Mouse (Mus musculus): Measurements from ENCODE around the gene Foxp1. TPM values are rescaled to one million over a fixed set of nuclear protein-coding genes. Genes with fewer than 3 reads are reported as not detected.
A peak's percentile ranks its signal among the peaks of the same experiment; 100 is the strongest.

Foxp1 gene
- polyA plus RNA-seq, 1 experiment, result 68.1 TPM

DNA sequence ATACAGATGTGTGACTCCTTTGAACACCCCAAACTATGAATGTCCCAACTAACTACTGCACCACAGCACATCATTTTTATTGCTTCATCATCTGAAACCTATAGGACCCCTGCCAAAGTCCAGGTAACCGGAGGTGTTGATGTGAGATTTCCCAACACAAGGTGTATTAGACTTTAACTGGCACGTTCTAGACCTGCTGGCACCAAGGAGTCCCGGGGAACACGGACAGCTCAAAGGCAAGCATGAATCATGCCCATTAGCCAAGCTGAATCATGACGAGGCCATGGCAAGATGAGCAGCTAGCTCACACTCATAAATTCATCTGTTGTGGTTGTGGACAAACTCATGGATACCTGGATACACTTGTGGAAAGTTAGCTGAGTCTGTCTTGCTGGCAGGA, 568.1 kb downstream of the Foxp1 start:
- TF ChIP-seq POLR2A (IDR thresholded peaks at IDR 0.05; ENCODE audit: borderline replicate concordance, extremely low read depth, insufficient read depth, insufficient read length, poor library complexity, severe bottlenecking), result no peak
- no peak for TF ChIP-seq CTCF (IDR thresholded peaks at IDR 0.05; ENCODE audit: borderline replicate concordance, extremely low read depth, insufficient read depth, insufficient read length)

DNA sequence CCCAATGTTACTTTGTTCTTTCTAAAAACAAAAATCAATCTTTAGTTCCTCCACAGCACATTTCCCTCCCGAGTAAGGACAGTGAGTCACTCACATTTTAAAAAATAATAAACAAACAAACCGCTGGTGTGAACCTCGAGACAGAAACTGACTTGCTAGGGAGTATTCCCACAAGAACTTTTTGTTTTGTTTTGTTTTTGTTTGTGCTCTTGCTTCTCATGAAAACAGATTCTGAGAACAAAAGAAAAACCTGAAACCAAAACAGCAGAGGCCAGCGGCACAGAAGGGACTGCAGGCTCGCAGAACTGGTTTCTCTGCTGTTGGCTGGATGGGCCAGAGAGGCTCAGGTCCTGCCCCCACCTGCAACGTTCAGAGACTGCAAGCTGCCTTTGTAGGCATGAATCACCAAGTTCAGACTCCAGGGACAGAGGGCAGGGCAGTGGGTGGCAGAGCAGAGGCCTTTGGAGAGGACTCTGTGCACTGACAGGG, 572.8 kb downstream of the Foxp1 start:
- TF ChIP-seq POLR2A (IDR thresholded peaks at IDR 0.05; ENCODE audit: borderline replicate concordance, extremely low read depth, insufficient read depth, insufficient read length, poor library complexity, severe bottlenecking), result no peak
- no peak for TF ChIP-seq CTCF (IDR thresholded peaks at IDR 0.05; ENCODE audit: borderline replicate concordance, extremely low read depth, insufficient read depth, insufficient read length)

More for the DNA sequence above, 568.1 kb downstream of the Foxp1 start:
- no peak for DNase-seq (ENCODE audit: low read depth)

DNA sequence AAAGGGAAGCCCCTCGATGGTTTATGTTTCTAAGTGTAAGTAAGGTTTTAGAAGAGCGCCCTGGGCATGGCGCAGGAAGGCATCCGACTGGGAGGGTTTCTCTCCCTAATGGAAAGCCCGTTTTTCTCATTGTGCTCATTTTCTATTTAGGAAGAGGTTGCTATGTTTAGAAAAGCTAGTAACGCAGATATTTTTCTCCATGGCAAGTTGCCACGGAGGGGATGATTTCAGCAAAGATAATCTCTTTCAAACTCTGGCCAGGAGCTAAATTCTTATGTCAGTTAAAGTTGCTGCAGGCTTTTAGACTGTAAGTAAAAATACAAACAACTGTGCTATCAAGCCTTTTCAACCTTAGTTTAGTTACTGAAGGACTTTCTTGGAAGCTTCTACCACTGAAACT, 573.2 kb downstream of the Foxp1 start:
- DNase-seq (ENCODE audit: low read depth), result no peak
- TF ChIP-seq POLR2A (IDR thresholded peaks at IDR 0.05; ENCODE audit: borderline replicate concordance, extremely low read depth, insufficient read depth, insufficient read length, poor library complexity, severe bottlenecking) (no peak), CTCF (IDR thresholded peaks at IDR 0.05; ENCODE audit: borderline replicate concordance, extremely low read depth, insufficient read depth, insufficient read length) (no peak)

More for the DNA sequence above, 572.8 kb downstream of the Foxp1 start:
- DNase-seq (ENCODE audit: low read depth), result no peak

DNA sequence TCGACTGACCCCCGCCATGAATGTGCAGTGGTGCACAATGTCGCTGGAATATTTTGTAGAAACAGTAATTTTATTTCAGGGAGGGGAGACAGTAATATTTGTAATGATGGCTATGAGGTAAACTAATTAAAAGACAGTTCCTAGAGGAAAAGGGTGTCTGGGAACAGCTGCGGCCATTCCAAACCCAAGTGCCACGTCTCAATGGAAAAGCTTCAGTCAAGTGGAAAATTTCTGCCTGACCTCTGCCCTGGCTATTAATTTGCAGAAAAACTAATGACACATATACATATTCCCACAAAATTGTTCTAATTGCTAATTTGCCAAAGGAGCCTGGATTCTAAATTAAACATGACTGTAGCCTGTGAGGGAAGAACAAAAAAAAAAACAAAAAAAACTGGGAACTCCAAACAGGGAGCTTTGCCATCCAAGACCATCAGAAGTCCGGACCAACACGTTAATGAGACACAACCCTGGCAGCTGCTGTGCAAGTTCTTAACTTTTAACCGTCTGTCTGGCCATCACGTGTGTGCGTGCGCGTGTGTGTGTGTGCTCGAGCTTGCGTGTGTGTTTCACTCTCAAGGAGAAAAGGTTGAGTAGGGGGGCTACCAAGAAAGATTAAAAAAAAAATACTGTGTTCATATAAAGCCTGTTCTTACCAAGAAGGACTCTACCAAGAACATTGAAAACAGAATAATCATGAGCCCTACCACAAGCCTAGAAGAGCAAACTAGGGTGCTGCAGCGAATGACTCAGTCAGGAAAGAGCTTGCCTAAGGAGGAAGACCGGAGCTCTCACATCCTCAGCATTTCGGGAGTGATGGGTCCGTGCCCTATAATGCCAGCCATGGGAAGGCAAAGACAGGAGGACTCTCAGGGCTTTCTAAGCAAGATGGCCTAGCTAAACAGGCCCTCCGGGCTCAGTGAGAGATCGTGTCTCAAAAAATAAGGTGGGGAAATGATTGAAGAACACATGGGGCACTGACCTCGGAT, 574.1 kb downstream of the Foxp1 start:
- DNase-seq (ENCODE audit: low read depth), result no peak

DNA sequence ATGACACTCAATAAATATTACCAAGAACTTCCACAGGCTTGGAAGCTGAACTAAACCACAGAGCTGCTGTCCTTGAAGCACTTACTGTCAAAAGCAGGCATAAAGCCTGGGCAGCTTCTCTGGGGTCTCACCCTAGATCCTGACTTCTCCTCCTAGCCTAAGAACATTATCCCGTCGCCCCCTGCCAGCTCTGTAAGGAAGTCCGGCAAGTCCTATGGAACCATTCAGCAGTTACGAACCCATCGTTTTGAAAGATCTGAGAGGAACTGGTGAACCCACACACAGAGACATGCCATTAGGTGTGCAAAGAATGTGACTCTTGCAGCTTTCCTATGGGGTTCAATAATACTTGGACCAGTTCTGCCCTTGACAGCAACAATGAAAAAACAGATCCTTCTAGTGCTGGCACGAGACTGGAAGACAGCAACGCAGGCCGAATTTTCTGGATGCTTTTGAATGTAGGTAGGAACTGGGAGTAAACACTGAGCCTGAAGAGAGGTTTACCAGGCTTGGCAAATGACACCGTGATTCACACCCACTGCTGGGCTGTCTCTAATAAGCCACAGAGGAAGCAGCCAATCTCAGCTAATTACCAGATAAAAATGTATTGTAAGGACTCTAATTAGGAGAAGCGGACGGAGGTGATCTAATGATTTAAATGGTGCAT, 574.9 kb downstream of the Foxp1 start:
- TF ChIP-seq CTCF (IDR thresholded peaks at IDR 0.05; ENCODE audit: borderline replicate concordance, extremely low read depth, insufficient read depth, insufficient read length) (no peak), POLR2A (IDR thresholded peaks at IDR 0.05; ENCODE audit: borderline replicate concordance, extremely low read depth, insufficient read depth, insufficient read length, poor library complexity, severe bottlenecking) (no peak)
- peak; percentile 90 for DNase-seq (ENCODE audit: low read depth)

More for the DNA sequence above, 574.1 kb downstream of the Foxp1 start:
- TF ChIP-seq POLR2A (IDR thresholded peaks at IDR 0.05; ENCODE audit: borderline replicate concordance, extremely low read depth, insufficient read depth, insufficient read length, poor library complexity, severe bottlenecking) (no peak), CTCF (IDR thresholded peaks at IDR 0.05; ENCODE audit: borderline replicate concordance, extremely low read depth, insufficient read depth, insufficient read length) (no peak)

DNA sequence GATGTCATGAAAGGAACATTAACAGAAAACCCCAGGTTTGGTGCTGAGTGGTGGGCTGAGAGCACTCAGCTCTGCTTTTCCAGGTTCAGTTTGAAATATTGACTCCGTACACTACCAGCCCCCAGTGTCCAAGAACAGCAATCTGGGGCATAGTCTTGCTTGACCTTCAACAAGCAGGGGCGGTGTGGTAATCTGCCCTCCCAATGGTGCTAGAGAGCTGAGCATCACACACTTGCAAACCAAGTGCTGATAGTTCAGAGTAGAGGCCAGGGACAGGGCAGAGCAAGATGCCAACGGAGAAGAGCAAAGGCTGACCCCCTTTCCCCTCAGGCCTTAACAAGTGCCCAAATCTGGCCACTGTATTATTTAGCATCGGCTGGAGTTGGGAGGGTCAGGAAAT, 575.8 kb downstream of the Foxp1 start:
- no peak for DNase-seq (ENCODE audit: low read depth)
- no peak for TF ChIP-seq POLR2A (IDR thresholded peaks at IDR 0.05; ENCODE audit: borderline replicate concordance, extremely low read depth, insufficient read depth, insufficient read length, poor library complexity, severe bottlenecking)
- no peak for TF ChIP-seq CTCF (IDR thresholded peaks at IDR 0.05; ENCODE audit: borderline replicate concordance, extremely low read depth, insufficient read depth, insufficient read length)

DNA sequence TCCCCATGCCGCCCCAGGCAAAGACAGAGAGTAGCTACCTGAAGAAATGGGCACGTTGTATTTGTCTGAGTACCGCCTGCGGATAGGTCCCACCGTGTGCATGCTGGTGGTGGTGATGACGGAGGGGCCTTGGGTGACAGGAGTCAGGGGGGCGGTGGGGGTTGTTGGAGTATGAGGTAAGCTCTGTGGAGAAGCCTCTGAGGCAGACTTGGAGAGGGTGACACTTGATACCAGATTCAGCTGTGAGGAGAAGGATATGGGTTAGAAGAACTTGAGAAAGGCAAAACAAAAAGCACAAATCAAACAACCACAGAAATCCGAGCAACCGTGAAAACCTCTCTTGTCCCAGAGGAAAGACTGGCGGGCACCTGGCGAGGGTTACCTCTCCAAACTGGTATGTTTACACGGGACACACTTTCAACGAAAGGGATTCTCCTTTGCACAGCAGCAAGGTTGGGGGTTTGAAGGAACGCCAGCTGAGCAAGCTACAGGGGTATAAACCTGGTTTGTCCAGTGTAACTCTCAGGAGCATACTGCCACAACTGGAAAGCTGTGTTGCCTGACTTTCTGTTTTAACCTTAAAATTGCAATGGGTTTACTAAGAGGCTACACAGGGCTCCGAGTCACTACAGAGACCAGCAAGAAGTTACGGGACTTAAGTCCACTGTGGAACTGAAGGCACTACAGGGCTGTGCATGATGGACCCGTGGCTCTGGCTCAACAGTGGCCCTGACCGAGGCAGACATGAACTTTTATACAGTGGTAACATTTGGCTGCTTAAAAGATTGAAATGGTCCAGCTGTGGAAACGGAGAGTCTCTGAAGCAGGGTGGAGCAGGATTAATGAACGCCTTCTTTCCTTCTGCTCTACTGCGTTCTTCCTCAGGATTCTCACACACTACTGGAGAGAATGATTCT, 576.8 kb downstream of the Foxp1 start:
- no peak for TF ChIP-seq POLR2A (IDR thresholded peaks at IDR 0.05; ENCODE audit: borderline replicate concordance, extremely low read depth, insufficient read depth, insufficient read length, poor library complexity, severe bottlenecking)
- TF ChIP-seq CTCF (IDR thresholded peaks at IDR 0.05; ENCODE audit: borderline replicate concordance, extremely low read depth, insufficient read depth, insufficient read length), result no peak
- no peak for DNase-seq (ENCODE audit: low read depth)

DNA sequence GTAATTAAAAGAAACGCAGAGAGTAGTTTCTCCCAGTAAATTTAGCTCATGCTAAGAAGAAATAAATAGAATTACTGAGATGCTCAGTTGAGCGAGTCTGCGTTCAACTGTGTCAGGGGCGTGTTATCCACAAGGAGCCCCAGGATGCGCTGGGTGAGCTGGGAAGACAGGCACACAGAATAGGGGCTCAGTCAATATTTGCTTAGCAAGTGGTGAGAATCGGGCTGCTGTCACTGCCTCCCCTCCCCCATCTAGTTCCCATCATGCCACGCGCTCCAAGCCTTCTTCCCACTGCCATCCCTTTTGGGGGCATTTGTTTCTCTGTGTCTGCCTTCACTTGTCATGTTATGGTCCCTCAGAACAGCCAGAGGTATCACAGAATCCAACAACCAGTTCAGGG, 584.2 kb downstream of the Foxp1 start:
- TF ChIP-seq CTCF (IDR thresholded peaks at IDR 0.05; ENCODE audit: borderline replicate concordance, extremely low read depth, insufficient read depth, insufficient read length), result no peak
- TF ChIP-seq POLR2A (IDR thresholded peaks at IDR 0.05; ENCODE audit: borderline replicate concordance, extremely low read depth, insufficient read depth, insufficient read length, poor library complexity, severe bottlenecking), result no peak
- DNase-seq (ENCODE audit: low read depth), result no peak

DNA sequence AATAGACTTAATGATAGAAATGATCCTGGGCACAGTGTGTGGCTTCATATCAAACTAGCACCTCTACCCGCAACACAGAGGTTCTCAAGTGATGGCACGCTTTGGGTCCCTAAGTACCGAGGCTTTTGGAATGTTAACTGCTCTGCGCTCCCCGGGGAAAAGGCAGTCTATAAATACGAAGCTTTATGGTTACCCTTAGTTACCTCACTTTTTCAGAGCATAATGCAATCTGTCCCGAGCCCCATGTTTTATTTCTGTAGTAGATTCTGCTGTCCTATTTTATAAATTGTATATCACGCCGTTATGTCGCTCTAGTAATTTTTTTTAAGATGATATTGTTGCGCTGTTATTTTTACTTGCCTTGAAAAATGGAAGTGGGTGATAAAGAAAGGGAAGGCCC, 585.0 kb downstream of the Foxp1 start:
- TF ChIP-seq CTCF (IDR thresholded peaks at IDR 0.05; ENCODE audit: borderline replicate concordance, extremely low read depth, insufficient read depth, insufficient read length) (no peak), POLR2A (IDR thresholded peaks at IDR 0.05; ENCODE audit: borderline replicate concordance, extremely low read depth, insufficient read depth, insufficient read length, poor library complexity, severe bottlenecking) (no peak)

DNA sequence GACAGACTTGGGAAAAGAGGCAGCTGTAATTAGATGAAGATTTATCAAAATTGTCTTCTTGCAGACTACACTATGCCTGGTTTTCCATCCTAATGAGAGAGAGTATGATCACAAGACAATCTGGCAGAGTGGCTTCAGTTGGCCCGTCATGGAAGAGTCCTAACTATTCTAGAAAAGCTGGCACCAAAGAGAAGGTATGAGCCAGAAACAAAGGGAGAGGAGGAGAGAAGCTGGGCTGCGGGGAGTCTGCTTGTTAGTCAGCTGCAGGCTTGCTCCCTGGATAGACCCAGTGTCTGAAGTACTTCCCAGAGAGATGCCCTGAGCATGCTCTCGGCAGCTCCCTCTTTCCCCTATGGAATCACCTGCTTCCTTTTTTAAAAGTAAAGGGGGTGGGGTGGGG, 586.1 kb downstream of the Foxp1 start:
- DNase-seq (ENCODE audit: low read depth), result peak; percentile 57
- TF ChIP-seq CTCF (IDR thresholded peaks at IDR 0.05; ENCODE audit: borderline replicate concordance, extremely low read depth, insufficient read depth, insufficient read length) (no peak), POLR2A (IDR thresholded peaks at IDR 0.05; ENCODE audit: borderline replicate concordance, extremely low read depth, insufficient read depth, insufficient read length, poor library complexity, severe bottlenecking) (no peak)

More for the DNA sequence above, 585.0 kb downstream of the Foxp1 start:
- no peak for DNase-seq (ENCODE audit: low read depth)

Data from brain, embryonic 14.5 days (tissue).